Mouse (Mus musculus): ENCODE data around the gene Dynll1. TPM values are rescaled to one million over a fixed set of nuclear protein-coding genes. Genes with fewer than 3 reads are reported as not detected.

Gene Dynll1
- polyA plus RNA-seq, 1 experiment = 496 TPM

GRCm38 (mm10) chr5:115261880-115262279 lies 38.9 kb downstream of the Dynll1 start:
- no peaks in the 10 kb centered on the region for H3K4me1 ChIP-seq (replicated peaks; ENCODE audit: control insufficient read depth, insufficient read depth, low read length)
- TF ChIP-seq CTCF (IDR thresholded peaks at IDR 0.05; ENCODE audit: borderline replicate concordance, control insufficient read depth, extremely low read depth, insufficient read depth, low read length, poor library complexity) = no peak
- no peak for TF ChIP-seq POLR2A (IDR thresholded peaks at IDR 0.05; ENCODE audit: control insufficient read depth, extremely low read depth, insufficient read depth, low read length, poor library complexity)
- DNase-seq = no peak
- no peaks in the 10 kb centered on the region for H3K27me3 ChIP-seq (ENCODE audit: control insufficient read depth, insufficient read depth, low read length)
- no peak overlapping the region for H3K27ac ChIP-seq (ENCODE audit: control insufficient read depth, insufficient read depth, low read length)
- H3K4me3 ChIP-seq (ENCODE audit: control insufficient read depth, insufficient read depth, low read length) = no peak overlapping the region
- peaks cover 38% of the 10 kb centered on the region for H3K36me3 ChIP-seq (ENCODE audit: control insufficient read depth, insufficient read depth, low read length)
- 91% methylated on average over 1 of the region's 1 CpGs for WGBS

GRCm38 (mm10) chr5:115261141-115261540 lies 39.7 kb downstream of the Dynll1 start:
- no peak for DNase-seq
- no peaks in the 10 kb centered on the region for H3K27me3 ChIP-seq (ENCODE audit: control insufficient read depth, insufficient read depth, low read length)
- H3K36me3 ChIP-seq (ENCODE audit: control insufficient read depth, insufficient read depth, low read length) = peaks cover 45% of the 10 kb centered on the region
- TF ChIP-seq CTCF (IDR thresholded peaks at IDR 0.05; ENCODE audit: borderline replicate concordance, control insufficient read depth, extremely low read depth, insufficient read depth, low read length, poor library complexity) = no peak
- no peak for TF ChIP-seq POLR2A (IDR thresholded peaks at IDR 0.05; ENCODE audit: control insufficient read depth, extremely low read depth, insufficient read depth, low read length, poor library complexity)
- no peak overlapping the region for H3K4me3 ChIP-seq (ENCODE audit: control insufficient read depth, insufficient read depth, low read length)
- H3K4me1 ChIP-seq (replicated peaks; ENCODE audit: control insufficient read depth, insufficient read depth, low read length) = no peaks in the 10 kb centered on the region
- 97% methylated on average over 8 of the region's 8 CpGs for WGBS
- H3K27ac ChIP-seq (ENCODE audit: control insufficient read depth, insufficient read depth, low read length) = no peak overlapping the region

GRCm38 (mm10) chr5:115260356-115260755 lies 40.4 kb downstream of the Dynll1 start:
- Histone ChIP-seq H3K4me1 (replicated peaks; ENCODE audit: control insufficient read depth, insufficient read depth, low read length) (no peaks in the 10 kb centered on the region), H3K27me3 (ENCODE audit: control insufficient read depth, insufficient read depth, low read length) (no peaks in the 10 kb centered on the region), H3K4me3 (ENCODE audit: control insufficient read depth, insufficient read depth, low read length) (no peak overlapping the region), H3K27ac (ENCODE audit: control insufficient read depth, insufficient read depth, low read length) (no peak overlapping the region), H3K36me3 (ENCODE audit: control insufficient read depth, insufficient read depth, low read length) (peaks cover 53% of the 10 kb centered on the region)
- DNase-seq = no peak
- 95% methylated on average over 6 of the region's 6 CpGs for WGBS
- TF ChIP-seq POLR2A (IDR thresholded peaks at IDR 0.05; ENCODE audit: control insufficient read depth, extremely low read depth, insufficient read depth, low read length, poor library complexity) (no peak), CTCF (IDR thresholded peaks at IDR 0.05; ENCODE audit: borderline replicate concordance, control insufficient read depth, extremely low read depth, insufficient read depth, low read length, poor library complexity) (no peak)

DNA sequence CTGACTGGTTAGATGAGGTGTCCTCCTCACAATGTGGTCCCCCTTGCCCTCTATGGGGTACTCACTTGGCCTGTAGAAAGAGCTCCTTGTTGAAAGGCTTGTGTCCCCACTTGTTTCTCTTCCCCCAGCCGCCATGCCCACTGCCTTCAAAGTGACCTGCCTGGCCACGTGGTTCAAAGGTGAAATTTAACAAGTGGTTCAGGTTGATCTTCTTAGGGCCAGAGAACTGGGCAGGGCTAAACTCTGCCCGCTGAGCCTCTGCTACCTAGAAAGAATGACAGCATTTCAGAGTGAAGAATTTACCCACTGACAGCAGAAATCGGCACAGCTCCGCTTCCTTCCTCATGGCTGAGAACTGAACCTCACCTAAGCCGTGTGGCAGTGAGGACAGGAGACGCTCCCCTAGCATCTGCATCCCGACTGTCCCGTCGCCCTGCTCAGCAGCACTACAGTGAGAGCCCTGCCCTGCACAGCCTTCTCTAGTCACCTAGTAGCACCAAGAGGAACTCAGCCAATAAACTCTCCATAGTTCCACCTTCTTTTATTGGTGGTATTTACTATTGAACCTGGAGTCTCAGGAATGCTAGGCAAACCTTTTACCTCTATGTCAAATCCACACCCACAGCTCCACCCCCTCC lies 43.8 kb downstream of the Dynll1 start:
- H3K4me1 ChIP-seq (replicated peaks; ENCODE audit: control insufficient read depth, insufficient read depth, low read length) = no peaks in the 10 kb centered on the region
- WGBS = 96% methylated on average over 10 of the region's 10 CpGs
- H3K36me3 ChIP-seq (ENCODE audit: control insufficient read depth, insufficient read depth, low read length) = peaks cover 52% of the 10 kb centered on the region
- H3K27me3 ChIP-seq (ENCODE audit: control insufficient read depth, insufficient read depth, low read length) = no peaks in the 10 kb centered on the region
- no peak overlapping the region for H3K4me3 ChIP-seq (ENCODE audit: control insufficient read depth, insufficient read depth, low read length)
- no peak overlapping the region for H3K27ac ChIP-seq (ENCODE audit: control insufficient read depth, insufficient read depth, low read length)
- no peak for DNase-seq
- TF ChIP-seq POLR2A (IDR thresholded peaks at IDR 0.05; ENCODE audit: control insufficient read depth, extremely low read depth, insufficient read depth, low read length, poor library complexity) = no peak
- no peak for TF ChIP-seq CTCF (IDR thresholded peaks at IDR 0.05; ENCODE audit: borderline replicate concordance, control insufficient read depth, extremely low read depth, insufficient read depth, low read length, poor library complexity)

DNA sequence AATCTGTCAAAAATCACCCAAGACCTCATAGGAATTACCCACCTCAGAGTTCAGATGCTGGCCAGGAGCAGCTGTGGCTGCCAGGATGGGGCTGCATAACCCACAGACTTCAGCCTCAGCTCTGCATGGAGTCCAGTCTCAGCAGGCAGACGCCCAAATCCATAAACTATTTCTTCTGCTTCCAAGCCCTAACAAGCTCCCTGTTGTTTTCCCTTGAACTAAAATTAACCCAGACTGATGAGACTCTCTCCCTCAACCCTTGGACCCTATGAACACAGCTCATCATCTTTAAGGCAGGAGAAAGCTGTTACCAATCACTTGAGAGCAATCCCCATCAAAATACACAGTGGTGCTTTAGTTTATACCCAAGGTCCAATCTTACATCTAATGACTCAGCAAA lies 45.3 kb downstream of the Dynll1 start:
- Histone ChIP-seq H3K36me3 (ENCODE audit: control insufficient read depth, insufficient read depth, low read length) (peaks cover 65% of the 10 kb centered on the region), H3K4me3 (ENCODE audit: control insufficient read depth, insufficient read depth, low read length) (no peak overlapping the region), H3K27me3 (ENCODE audit: control insufficient read depth, insufficient read depth, low read length) (no peaks in the 10 kb centered on the region), H3K4me1 (replicated peaks; ENCODE audit: control insufficient read depth, insufficient read depth, low read length) (no peaks in the 10 kb centered on the region), H3K27ac (ENCODE audit: control insufficient read depth, insufficient read depth, low read length) (no peak overlapping the region)
- TF ChIP-seq POLR2A (IDR thresholded peaks at IDR 0.05; ENCODE audit: control insufficient read depth, extremely low read depth, insufficient read depth, low read length, poor library complexity) (no peak), CTCF (IDR thresholded peaks at IDR 0.05; ENCODE audit: borderline replicate concordance, control insufficient read depth, extremely low read depth, insufficient read depth, low read length, poor library complexity) (no peak)
- WGBS = 100% methylated on average over 1 of the region's 1 CpGs
- no peak for DNase-seq

Other genes starting within 250 kb of the Dynll1 start
- gene Gm10401, start 202.7 kb downstream of the Dynll1 start, polyA plus RNA-seq (2012; rRNA removed) = 0.26 TPM in 1 of 2 replicates, not detected in the other
- 99.6 and 101 TPM in 2 replicates for gene Acads, start 181.7 kb downstream of the Dynll1 start, polyA plus RNA-seq (2012; rRNA removed)
- gene Unc119b, start 166.0 kb downstream of the Dynll1 start, polyA plus RNA-seq (2012; rRNA removed) = 67.3 and 68.6 TPM in 2 replicates
- gene Mlec, start 142.8 kb downstream of the Dynll1 start, polyA plus RNA-seq (2012; rRNA removed) = 95.0 and 98.5 TPM in 2 replicates
- gene Cabp1, start 106.6 kb downstream of the Dynll1 start, polyA plus RNA-seq (2012; rRNA removed) = 0.50 and 0.58 TPM in 2 replicates
- 166 and 189 TPM in 2 replicates for gene Pop5, start 65.2 kb downstream of the Dynll1 start, polyA plus RNA-seq (2012; rRNA removed)
- 178 and 224 TPM in 2 replicates for gene Rnf10, start 28.1 kb downstream of the Dynll1 start, polyA plus RNA-seq (2012; rRNA removed)
- gene Coq5, start 21.3 kb downstream of the Dynll1 start, polyA plus RNA-seq (2012; rRNA removed) = 11.6 and 12.5 TPM in 2 replicates
- 67.6 and 92.9 TPM in 2 replicates for gene Srsf9, start 26.2 kb upstream of the Dynll1 start, polyA plus RNA-seq (2012; rRNA removed)
- gene Gatc, start 40.2 kb upstream of the Dynll1 start, polyA plus RNA-seq (2012; rRNA removed) = 10.1 and 11.3 TPM in 2 replicates
- 10.7 and 12.8 TPM in 2 replicates for gene Triap1, start 40.2 kb upstream of the Dynll1 start, polyA plus RNA-seq (2012; rRNA removed)
- 2,836 and 2,976 TPM in 2 replicates for gene Cox6a1, start 48.0 kb upstream of the Dynll1 start, polyA plus RNA-seq (2012; rRNA removed)
- gene Msi1, start 128.6 kb upstream of the Dynll1 start, polyA plus RNA-seq (2012; rRNA removed) = 6.1 and 6.6 TPM in 2 replicates
- gene Pla2g1b, start 165.3 kb upstream of the Dynll1 start, polyA plus RNA-seq (2012; rRNA removed) = 1.2 and 1.8 TPM in 2 replicates
- gene Sirt4, start 183.7 kb upstream of the Dynll1 start, polyA plus RNA-seq (2012; rRNA removed) = 47.2 and 48.6 TPM in 2 replicates
- 161 and 172 TPM in 2 replicates for gene Pxn, start 205.7 kb upstream of the Dynll1 start, polyA plus RNA-seq (2012; rRNA removed)